Mouse (Mus musculus) left cerebral cortex, postnatal 25 days (tissue): Measurements from ENCODE around the gene Jagn1. TPM values are rescaled to one million over a fixed set of nuclear protein-coding genes. Genes with fewer than 3 reads are reported as not detected.

Experiments
- DNase-seq, 2 experiments: peaks; one replicate each; pipeline ENCODE4 v3.0.0; 2022; ENCODE audit warnings: low spot score in 2 of 2, mixed read lengths in 1 of 2
- intact Hi-C: fragments of 180-260 bp; cut with DNase I; formaldehyde crosslinking; loops from one replicate; pipeline ENCODE4 v1.15.1; 2025
- total RNA-seq, 2 experiments: library from RNA; stranded (reverse); gene quantifications; 2 replicates each; pipeline ENCODE4 v1.2.3; 2021

The Jagn1 gene
- total RNA-seq, 2 experiments from 2014 or later, result 40.9 to 47.4 TPM

DNA sequence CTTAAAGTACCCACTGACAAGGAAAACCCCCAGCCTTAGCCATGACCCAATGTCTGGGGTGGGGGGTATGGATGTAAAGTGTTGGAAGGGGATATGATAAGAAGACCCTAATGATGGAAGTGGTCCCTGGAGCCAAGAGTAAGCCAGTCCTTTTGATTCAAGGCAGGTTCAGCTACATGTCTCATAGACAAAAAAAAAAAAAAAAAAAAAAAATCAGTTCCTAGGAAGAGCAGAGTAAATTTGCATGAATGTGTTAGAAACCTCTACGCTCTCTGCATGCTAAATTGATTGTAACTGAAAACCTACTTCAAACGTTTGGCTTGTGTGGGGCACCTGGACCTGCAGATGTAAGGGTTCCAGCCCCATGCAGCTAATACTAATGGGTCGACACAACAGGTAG, 10.6 kb upstream of the Jagn1 start:
- DNase-seq, result no peak
- intact Hi-C loops, result no loop called here

GRCm38 (mm10) chr6:113433661-113434060, 8.7 kb upstream of the Jagn1 start:
- no peak for DNase-seq
- intact Hi-C loops, result no loop called here

DNA sequence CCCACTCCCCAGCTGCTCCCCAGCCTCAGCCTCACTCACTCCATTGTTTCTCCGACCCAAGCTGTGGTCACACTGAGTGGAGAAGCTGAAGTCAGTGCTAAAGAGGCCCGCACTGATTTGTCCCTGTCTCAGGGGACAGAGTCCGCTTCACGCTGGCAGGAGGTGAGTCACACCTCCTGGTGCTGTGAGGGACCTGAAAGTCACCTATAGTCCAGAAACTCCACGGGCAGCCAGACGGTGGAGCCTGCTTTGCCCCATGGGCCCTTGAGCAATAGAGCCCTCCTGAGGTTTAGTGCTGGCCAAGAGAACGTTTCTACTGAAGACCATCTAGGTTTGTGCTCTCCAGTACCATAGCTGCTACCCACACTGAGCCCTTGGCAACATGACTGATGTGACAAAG, 7.7 kb upstream of the Jagn1 start:
- no peak for DNase-seq
- intact Hi-C loops, result no loop called here

GRCm38 (mm10) chr6:113435664-113436205, 6.6 kb upstream of the Jagn1 start, which contains the start of gene Cidec:
TSS of gene Cidec (minus strand) at chr6:113435760.
- intact Hi-C loops, result no loop called here
- DNase-seq, result no peak

DNA sequence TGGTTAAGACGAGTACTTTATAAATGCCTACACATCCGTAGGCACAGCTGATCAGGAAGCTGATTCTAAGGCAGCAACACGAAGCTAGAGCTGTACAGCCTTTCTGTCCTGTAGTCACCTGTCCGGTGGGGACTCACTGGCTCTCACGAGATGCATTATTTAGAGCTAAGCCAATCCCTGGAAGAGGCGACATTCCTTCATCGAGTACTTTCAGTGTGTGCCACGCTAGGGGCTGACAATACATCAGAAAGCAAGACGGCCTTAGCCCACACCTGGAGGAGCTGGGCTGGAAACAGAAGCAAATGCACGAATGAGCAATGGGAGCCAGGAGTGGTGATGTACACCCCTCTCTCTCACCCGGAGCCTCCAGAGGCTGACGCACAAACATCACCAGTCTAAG, 5.2 kb upstream of the Jagn1 start:
- DNase-seq, result no peak
- intact Hi-C loops, result no loop called here

DNA sequence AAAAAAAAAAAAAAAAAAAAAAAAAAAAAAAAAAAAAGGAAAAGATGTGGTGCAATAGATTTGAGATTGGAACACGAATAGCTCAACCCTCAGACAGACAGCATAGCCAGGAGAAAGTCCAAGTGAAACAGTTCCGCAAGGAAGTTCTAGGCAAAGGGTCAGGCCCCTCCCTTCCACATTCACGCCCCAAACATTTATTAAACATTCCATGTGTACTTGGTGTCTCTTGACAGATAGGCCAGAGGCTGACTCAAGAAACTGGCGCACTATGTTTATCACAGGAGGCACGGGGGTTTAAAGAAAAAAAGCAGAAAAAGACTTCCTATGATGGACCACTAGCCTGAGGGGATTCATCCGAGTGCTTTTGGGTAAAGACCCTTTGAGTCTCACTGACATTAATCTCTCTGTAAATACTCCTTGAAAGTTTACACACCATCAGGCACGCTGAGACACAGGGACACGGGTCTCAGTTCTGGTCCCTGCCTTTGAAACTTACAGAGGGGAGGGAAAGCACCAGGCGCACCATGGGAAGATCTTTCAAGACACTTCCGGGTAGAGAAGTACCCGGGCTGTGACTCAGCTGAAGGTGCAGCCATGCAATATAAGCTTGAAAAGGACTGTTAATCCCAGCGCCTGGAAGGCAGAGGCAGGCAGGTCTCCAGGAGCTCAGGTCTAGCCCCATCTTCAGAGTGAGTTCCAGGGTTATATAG, 3.5 kb upstream of the Jagn1 start:
- intact Hi-C loops, result no loop called here
- DNase-seq, result no peak

DNA sequence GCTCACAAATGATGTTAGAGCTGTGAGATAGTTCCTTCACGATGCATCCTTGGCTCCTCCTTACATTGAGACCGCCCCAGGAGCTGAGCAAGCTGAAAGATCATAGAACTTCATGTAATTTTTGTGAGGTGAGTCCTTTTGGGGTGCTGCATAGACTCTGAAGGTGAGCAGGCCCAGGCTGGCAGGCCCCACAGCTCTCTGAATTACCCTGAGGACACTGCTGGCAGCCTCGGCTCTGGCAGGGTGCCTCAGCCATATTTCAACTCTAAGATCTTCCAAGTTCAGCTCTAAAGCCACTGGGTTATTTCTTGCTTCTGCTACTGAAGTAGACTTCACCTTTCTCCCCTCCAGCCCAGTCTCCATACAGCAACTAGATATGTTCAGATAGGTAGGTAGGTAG, 1.7 kb upstream of the Jagn1 start:
- DNase-seq, result no peak
- intact Hi-C loops, result no loop called here

DNA sequence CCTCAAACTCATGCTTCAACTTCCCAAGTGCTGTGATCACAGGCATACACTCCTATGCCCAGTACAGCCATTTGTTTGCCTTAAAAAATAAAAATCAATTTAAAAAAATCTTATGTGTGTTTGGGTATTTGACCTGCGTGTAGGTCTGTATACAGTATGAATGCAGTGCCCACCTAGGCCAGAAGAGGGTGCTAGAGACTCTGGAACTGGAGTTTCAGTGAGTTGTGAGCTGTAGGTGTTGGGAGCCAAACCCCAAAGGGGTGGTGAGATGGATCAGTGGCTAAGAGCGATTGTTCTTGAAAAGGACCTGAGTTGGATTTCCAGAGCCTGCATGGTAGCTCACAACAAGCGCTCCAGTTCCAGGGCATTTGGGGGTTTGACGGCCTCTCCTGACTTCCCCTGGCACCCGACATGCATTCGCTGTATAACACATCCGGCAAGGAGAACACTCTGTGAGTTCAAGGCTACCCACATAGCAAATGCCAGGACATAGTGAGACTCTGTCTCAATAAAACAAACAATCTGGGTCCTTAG, 1.2 kb upstream of the Jagn1 start:
- DNase-seq, result peak; percentile 54 to 74
- intact Hi-C loops, result no loop called here

GRCm38 (mm10) chr6:113442087-113442441, 305 bp upstream of the Jagn1 start:
- DNase-seq, result no peak
- intact Hi-C loops, result loop anchor here (1.0 kb wide), 1 partner anchor 27 kb away; no protein-coding TSS in a partner anchor

GRCm38 (mm10) chr6:113443091-113443490, 722 bp downstream of the Jagn1 start:
- no peak for DNase-seq
- intact Hi-C loops, result no loop called here

DNA sequence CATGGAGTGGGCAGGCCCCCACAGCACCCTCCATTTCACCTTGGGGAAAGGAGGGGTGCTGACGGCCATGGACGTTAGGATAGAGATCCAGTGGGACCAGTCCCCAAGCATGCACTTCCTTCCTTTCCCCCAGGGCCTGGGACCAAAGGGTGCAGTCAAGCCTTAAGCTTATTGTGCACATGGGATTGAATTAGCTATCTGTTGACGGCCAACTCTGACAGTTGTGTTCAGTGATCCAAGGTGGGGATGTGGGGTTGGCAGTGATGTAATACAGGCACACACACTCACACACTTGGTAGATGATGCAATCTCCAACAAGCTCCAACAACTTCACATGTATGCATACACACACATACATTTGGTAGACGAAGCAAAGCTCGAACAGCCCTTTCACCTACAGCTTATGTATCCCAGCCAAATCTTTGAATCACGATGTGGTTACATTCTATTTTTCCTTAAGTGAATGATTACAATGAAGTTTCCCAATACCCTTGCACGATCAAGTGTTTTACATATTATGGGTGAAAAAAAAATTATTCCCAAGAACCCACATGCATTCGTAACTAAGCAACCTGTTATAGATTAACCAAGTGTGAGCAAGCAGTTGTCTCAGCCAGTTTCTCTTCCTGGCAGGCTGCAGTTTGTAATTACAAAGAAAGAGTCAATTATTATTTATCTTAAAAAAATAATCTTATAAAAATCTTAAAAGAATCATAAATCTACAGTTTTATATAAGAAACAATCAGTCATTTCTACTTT, 2.0 kb downstream of the Jagn1 start:
- DNase-seq, result no peak
- intact Hi-C loops, result no loop called here

DNA sequence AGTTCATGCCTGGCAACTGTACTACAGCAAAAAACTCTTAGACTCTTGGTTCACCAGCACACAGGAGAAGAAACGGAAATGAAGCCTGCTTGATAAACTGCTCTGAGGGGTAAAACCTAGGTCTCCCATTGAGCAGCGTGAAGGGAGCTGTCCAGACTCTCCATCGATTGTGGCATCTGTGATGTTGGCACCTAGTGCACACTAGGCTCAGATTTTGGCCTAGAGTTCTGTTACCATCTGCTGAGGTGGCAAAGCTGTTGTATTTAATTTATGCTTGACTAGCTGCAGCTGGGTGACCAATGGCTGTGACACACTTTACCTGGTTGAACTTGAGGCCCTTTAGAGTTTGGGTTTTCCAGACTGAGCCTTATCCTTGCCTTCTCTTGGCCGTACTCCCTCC, 5.3 kb downstream of the Jagn1 start:
- no peak for DNase-seq
- intact Hi-C loops, result no loop called here

- intact Hi-C loops, result loop anchor here (5.0 kb wide), 1 partner anchor 80 kb away; the partner anchor contains the start of genes Emc3 and Fancd2
- no peak for DNase-seq
Observed at GRCm38 (mm10) chr6:113451839-113452238, 9.5 kb downstream of the Jagn1 start.

DNA sequence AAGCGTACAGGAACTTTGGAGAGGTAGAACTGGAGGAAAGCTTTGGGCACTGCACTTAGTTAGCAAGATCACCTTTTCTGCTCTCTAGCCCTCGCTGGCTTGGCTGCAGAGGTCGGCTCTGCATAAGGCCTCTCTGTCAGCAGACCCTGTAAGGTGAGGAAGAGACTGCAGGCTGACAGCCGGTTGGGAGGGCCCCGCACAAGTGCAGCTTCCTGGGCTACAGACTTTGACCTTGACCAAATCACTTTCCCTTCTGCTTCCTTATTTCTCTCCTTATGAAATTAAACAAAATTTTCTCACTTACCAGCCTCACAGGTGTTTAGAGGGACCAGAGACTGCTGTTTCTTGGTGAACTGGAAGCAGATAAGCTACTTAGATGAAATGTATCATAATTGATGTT, 12.6 kb downstream of the Jagn1 start:
- intact Hi-C loops, result no loop called here
- DNase-seq, result no peak

- DNase-seq, result no peak
- intact Hi-C loops, result no loop called here
Observed at GRCm38 (mm10) chr6:113457952-113458534, 15.7 kb downstream of the Jagn1 start, which contains the start of gene Il17re. TSS of gene Il17re (plus strand) at chr6:113458484.

- no peak for DNase-seq
- intact Hi-C loops, result no loop called here
Observed at GRCm38 (mm10) chr6:113458635-113459034, 16.3 kb downstream of the Jagn1 start.

DNA sequence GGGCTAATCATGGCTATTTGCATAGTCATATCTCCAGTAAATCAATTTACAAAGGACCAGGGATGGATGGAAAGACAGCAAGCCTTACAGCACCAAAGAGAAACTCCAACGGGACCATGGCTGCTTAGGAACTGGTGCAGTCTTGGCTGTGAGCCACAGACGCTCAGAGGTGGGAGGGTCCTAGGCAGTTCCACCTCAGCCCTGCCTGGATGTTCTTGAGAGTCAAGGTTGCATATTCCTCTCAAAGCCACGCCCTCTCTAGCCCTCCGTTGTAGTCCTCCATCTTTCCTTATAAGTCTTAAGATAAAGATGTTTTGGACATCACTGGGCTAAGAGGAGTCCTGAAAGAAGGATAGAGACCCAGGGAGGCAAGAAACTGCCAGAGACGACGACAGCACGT, 21.7 kb downstream of the Jagn1 start:
- intact Hi-C loops, result no loop called here
- DNase-seq, result no peak

GRCm38 (mm10) chr6:113465602-113466001, 23.2 kb downstream of the Jagn1 start:
- no peak for DNase-seq
- intact Hi-C loops, result no loop called here

DNA sequence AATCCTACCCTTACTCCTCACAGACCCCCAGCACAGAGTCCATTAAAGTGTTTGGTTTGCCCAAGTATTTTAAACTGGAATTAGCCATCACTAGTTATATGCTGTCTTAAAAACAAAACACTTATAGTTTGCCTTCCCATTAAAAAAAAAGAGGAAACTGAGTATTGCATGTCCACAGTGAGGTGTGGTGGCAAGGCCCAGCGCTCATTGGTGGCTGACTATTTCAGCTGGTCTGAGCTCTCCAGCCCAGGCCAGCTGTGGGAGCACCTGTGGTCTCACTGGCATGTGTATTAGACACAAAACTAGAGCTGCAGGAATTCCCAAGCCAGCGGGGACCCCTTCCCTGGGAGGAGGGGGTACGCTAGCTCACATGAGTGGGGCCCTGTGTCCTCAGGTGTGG, 26.1 kb downstream of the Jagn1 start:
- intact Hi-C loops, result no loop called here
- DNase-seq, result no peak

GRCm38 (mm10) chr6:113469021-113469420, 26.7 kb downstream of the Jagn1 start:
- peak; percentile 45 to 55 for DNase-seq
- intact Hi-C loops, result loop anchor here (1.0 kb wide), 1 partner anchor 27 kb away; the partner anchor contains the start of gene Jagn1
